Mouse (Mus musculus): ENCODE measurements around the gene Mapkapk2. TPM values are rescaled to one million over a fixed set of nuclear protein-coding genes. Genes with fewer than 3 reads are reported as not detected.

The Mapkapk2 gene
- total and polyA plus RNA-seq, 3 experiments = 53.2 to 85.4 TPM; not detected in 1

DNA sequence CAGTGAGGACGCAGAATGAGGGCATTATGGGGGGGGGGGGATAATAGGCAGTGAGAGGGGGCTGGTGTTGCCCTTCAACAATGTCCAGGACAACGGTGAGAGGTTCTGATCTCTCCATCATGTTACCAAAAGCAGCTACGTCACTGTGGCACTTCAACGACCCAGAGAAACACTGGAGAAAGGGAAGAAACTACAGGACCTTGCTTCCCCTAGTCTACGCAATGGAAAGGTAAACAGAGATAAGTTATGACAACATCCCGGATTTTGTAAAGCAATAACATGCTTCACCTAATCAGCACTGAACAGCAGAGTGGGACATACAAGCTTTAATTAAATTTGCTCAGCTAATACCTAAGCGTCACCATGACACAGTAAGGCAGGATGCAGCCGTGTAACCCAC, 3.7 kb downstream of the Mapkapk2 start:
- no peaks in the 10 kb centered on the region for H3K27me3 ChIP-seq (ENCODE audit: control insufficient read depth in 1 of 2, insufficient read depth in 2 of 2, low read length in 2 of 2)
- no peak overlapping the region for H3K4me3 ChIP-seq (ENCODE audit: control insufficient read depth in 1 of 2, insufficient read depth in 1 of 2, low read depth in 2 of 2, low read length in 2 of 2)
- no peak overlapping the region for H3K27ac ChIP-seq (ENCODE audit: control insufficient read depth, low read depth, low read length)
- H3K79me2 ChIP-seq (ENCODE audit: control insufficient read depth, insufficient read depth, low read length, poor library complexity) = peaks cover 41% of the 10 kb centered on the region
- no peaks in the 10 kb centered on the region for H3K9me3 ChIP-seq (replicated peaks; ENCODE audit: insufficient read depth, low read length)
- TF ChIP-seq E2F4 (IDR thresholded peaks at IDR 0.05; ENCODE audit: borderline replicate concordance, low read depth, low read length) (no peak), ZNF384 (IDR thresholded peaks at IDR 0.05; ENCODE audit: low read depth, low read length) (no peak), GATA1 (IDR thresholded peaks at IDR 0.05; ENCODE audit: low read depth, low read length) (no peak), RAD21 (IDR thresholded peaks at IDR 0.05; ENCODE audit: low read depth, low read length) (no peak), ELF1 (IDR thresholded peaks at IDR 0.05; ENCODE audit: low read depth, low read length) (no peak), MEF2A (IDR thresholded peaks at IDR 0.05; ENCODE audit: extremely low read depth, insufficient replicate concordance, low read depth, low read length, poor library complexity, severe bottlenecking) (no peak)
- no peak for DNase-seq (ENCODE audit: low read depth, low spot score)
- H3K9ac ChIP-seq (ENCODE audit: control insufficient read depth, low read depth, low read length, poor library complexity, severe bottlenecking) = no peak overlapping the region
- H3K36me3 ChIP-seq (ENCODE audit: control insufficient read depth in 1 of 2, insufficient read depth in 2 of 2, low read length in 2 of 2) = peaks cover 0 to 4% of the 10 kb centered on the region in 2 experiments; a peak in 2 of 4 replicates
- H3K4me1 ChIP-seq (ENCODE audit: control insufficient read depth in 1 of 2, insufficient read depth in 2 of 2, low read length in 2 of 2) = peaks cover 0 to 3% of the 10 kb centered on the region in 2 experiments; a peak in 1 of 4 replicates

DNA sequence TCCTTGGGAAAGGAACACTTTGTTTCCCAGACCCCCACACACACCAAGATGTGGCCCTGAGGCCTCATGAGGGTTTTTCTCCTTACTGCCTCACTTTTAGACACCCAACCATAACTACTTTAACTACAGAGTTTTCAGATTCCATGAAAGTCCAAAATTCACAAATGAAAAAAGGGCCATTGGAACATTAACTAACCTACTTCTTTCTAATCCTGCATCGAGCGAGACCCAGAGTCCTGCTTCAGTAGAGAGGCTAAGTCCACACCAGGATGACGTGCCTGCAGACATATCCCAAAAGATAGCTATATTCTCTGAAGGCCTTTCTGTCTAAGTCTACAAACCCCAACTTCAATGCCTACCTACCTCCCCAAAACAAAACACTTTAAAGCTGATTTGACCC, 4.8 kb downstream of the Mapkapk2 start:
- TF ChIP-seq TCF12 (IDR thresholded peaks at IDR 0.05; ENCODE audit: low read depth, low read length) (no peak), CHD2 (IDR thresholded peaks at IDR 0.05; ENCODE audit: low read length) (no peak), ZKSCAN1 (IDR thresholded peaks at IDR 0.05; ENCODE audit: low read depth, low read length) (no peak), SMC3 (IDR thresholded peaks at IDR 0.05; ENCODE audit: low read depth, low read length) (no peak), USF2 (IDR thresholded peaks at IDR 0.05; ENCODE audit: borderline replicate concordance in 1 of 2, insufficient read depth in 1 of 2, low read depth in 1 of 2, low read length in 2 of 2) (no peak), POLR2A (IDR thresholded peaks at IDR 0.05; ENCODE audit: control insufficient read depth in 1 of 2, insufficient read depth in 1 of 2, low read depth in 1 of 2, low read length in 2 of 2, poor library complexity in 1 of 2) (no peak), CTCF (IDR thresholded peaks at IDR 0.05 in 2 of 3, conservative IDR thresholded peaks at IDR 0.05 in 1 of 3; ENCODE audit: control insufficient read depth in 1 of 3, insufficient read depth in 1 of 3, low read depth in 2 of 3, low read length in 3 of 3, poor library complexity in 1 of 3, severe bottlenecking in 1 of 3) (no peak), SIN3A (IDR thresholded peaks at IDR 0.05; ENCODE audit: low read length) (no peak), MEF2A (IDR thresholded peaks at IDR 0.05; ENCODE audit: extremely low read depth, insufficient replicate concordance, low read depth, low read length, poor library complexity, severe bottlenecking) (no peak), NRF1 (IDR thresholded peaks at IDR 0.05; ENCODE audit: insufficient read depth, low read depth, low read length, poor library complexity, severe bottlenecking) (no peak), MYB (IDR thresholded peaks at IDR 0.05; ENCODE audit: low read depth, low read length) (no peak), RAD21 (IDR thresholded peaks at IDR 0.05; ENCODE audit: low read depth, low read length) (no peak), KAT2A (conservative IDR thresholded peaks at IDR 0.05; ENCODE audit: low read depth, low read length) (no peak), MXI1 (IDR thresholded peaks at IDR 0.05; ENCODE audit: low read depth, low read length) (no peak), RCOR1 (IDR thresholded peaks at IDR 0.05; ENCODE audit: low read depth, low read length) (no peak), MYC (IDR thresholded peaks at IDR 0.05; ENCODE audit: low read depth, low read length) (no peak), JUND (IDR thresholded peaks at IDR 0.05; ENCODE audit: low read depth, low read length) (no peak)
- H3K27me3 ChIP-seq (ENCODE audit: control insufficient read depth in 1 of 2, insufficient read depth in 2 of 2, low read length in 2 of 2) = no peaks in the 10 kb centered on the region
- H3K36me3 ChIP-seq (ENCODE audit: control insufficient read depth in 1 of 2, insufficient read depth in 2 of 2, low read length in 2 of 2) = peaks cover 0 to 4% of the 10 kb centered on the region in 2 experiments; a peak in 2 of 4 replicates
- no peak overlapping the region for H3K9ac ChIP-seq (ENCODE audit: control insufficient read depth, low read depth, low read length, poor library complexity, severe bottlenecking)
- H3K9me3 ChIP-seq (replicated peaks; ENCODE audit: insufficient read depth, low read length) = no peaks in the 10 kb centered on the region
- H3K79me2 ChIP-seq (ENCODE audit: control insufficient read depth, insufficient read depth, low read length, poor library complexity) = peaks cover 41% of the 10 kb centered on the region
- H3K4me1 ChIP-seq (ENCODE audit: control insufficient read depth in 1 of 2, insufficient read depth in 2 of 2, low read length in 2 of 2) = peaks cover 0 to 3% of the 10 kb centered on the region in 2 experiments; a peak in 1 of 4 replicates
- H3K4me3 ChIP-seq (ENCODE audit: control insufficient read depth in 1 of 2, insufficient read depth in 1 of 2, low read depth in 2 of 2, low read length in 2 of 2) = no peak overlapping the region
- no peak for DNase-seq (ENCODE audit: low read depth, low spot score)
- no peak overlapping the region for H3K27ac ChIP-seq (ENCODE audit: control insufficient read depth, low read depth, low read length)
